Mouse (Mus musculus) thymus, adult 2 months (tissue): ENCODE results near the gene Man1c1. TPM values are rescaled to one million over a fixed set of nuclear protein-coding genes. Genes with fewer than 3 reads are reported as not detected.

Experiments used
- DNase-seq: peaks from one replicate; pipeline ENCODE4 v3.0.0; 2021
- H3K27ac ChIP-seq: fragments of 200-500 bp; 2 replicates; pipeline ENCODE4 v1.5.1; 2012; ENCODE audit warnings: low read length, control low read depth; ENCODE audit not compliant: control insufficient read depth, insufficient read depth
- H3K27me3 ChIP-seq: fragments of 200-500 bp; 2 replicates; pipeline ENCODE4 v1.6.1; 2012; ENCODE audit warnings: mild to moderate bottlenecking, low read length, moderate library complexity, mixed read lengths; ENCODE audit not compliant: control insufficient read depth, insufficient read depth
- H3K36me3 ChIP-seq: fragments of 200-500 bp; 2 replicates; pipeline ENCODE4 v1.6.1; 2012; ENCODE audit warnings: mild to moderate bottlenecking, low read length, moderate library complexity; ENCODE audit not compliant: control insufficient read depth, insufficient read depth
- H3K4me1 ChIP-seq: fragments of 200-500 bp; replicated peaks from 2 replicates; pipeline ENCODE4 v1.6.1; 2012; ENCODE audit warnings: low read length; ENCODE audit not compliant: control insufficient read depth, insufficient read depth
- H3K4me3 ChIP-seq: fragments of 200-500 bp; 2 replicates; pipeline ENCODE4 v1.5.1; 2012; ENCODE audit warnings: mild to moderate bottlenecking, low read length, control low read depth, moderate library complexity; ENCODE audit not compliant: control insufficient read depth, insufficient read depth
- CTCF ChIP-seq: fragments of 200-500 bp; IDR thresholded peaks from 2 replicates; pipeline ENCODE4 v1.5.1; 2012; ENCODE audit warnings: mild to moderate bottlenecking, control low read depth, low read length, moderate library complexity, borderline replicate concordance; ENCODE audit not compliant: control insufficient read depth, poor library complexity, insufficient read depth; ENCODE audit errors: extremely low read depth
- POLR2A ChIP-seq: fragments of 200-500 bp; IDR thresholded peaks from 2 replicates; pipeline ENCODE4 v1.6.1; 2012; ENCODE audit warnings: mild to moderate bottlenecking, low read length, control low read depth, moderate library complexity; ENCODE audit not compliant: control insufficient read depth, poor library complexity, insufficient read depth; ENCODE audit errors: extremely low read depth
- WGBS: fragments of 180-500 bp; shearing (Covaris S2); methylation state at CpG from one replicate; pipeline ENCODE4 v1.1.7; 2018; 5-methylcytosine and 5-hydroxymethylcytosine counted together
- polyA plus RNA-seq: library from polyadenylated mRNA; depleted of rRNA; stranded (reverse); fragments of >200 nt; gene quantifications from 2 replicates; pipeline ENCODE4 v1.2.3, GENCODE M21; 2012

The Man1c1 gene
- polyA plus RNA-seq, 1 experiment = 5.5 TPM

DNA sequence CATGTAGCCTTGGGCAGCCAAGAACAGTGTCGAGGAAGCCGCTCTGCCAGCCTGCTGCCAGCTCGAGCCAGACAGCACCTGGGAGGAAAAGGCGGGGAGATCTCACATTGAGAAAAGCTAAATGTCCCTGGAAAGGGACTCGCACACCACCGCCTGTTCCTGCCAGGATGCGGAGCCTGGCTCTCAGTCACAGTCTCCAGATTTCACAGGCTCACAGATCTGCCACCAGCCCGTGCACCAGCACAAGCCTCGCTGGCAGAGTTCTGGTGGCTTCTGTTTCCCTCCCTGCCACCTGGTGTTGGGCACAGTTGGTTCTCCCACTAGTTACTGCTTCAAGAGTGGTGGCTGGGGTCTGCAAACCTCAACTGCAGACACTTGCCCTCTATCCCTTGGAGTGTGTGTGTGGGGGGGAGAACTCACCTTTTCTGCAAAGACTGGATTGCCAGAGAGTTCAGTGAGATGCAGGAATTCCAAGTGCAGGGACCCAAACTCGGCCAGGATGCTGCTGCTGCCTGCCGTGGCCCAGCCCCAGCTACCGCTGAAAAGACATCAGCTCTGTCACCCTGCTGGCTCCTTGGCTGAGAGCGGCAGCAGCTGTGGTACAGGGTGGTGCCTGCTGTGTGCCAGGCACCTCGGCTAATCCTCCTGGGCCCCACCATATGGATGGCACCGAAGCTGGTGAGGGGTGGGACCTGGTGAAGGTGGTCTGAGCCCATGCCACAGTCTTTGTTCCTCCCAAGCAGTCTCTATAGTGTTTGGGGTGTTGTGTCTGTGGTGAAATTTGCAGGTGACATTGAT is 123.5 kb downstream of the Man1c1 start:
- H3K36me3 ChIP-seq = no peaks in the 10 kb centered on the region
- H3K27ac ChIP-seq = no peak overlapping the region
- TF ChIP-seq CTCF = no peak
- no peak for TF ChIP-seq POLR2A
- no peak for DNase-seq
- WGBS = 83% methylated on average over 15 of the region's 15 CpGs
- H3K27me3 ChIP-seq = no peaks in the 10 kb centered on the region
- no peaks in the 10 kb centered on the region for H3K4me1 ChIP-seq
- H3K4me3 ChIP-seq = no peak overlapping the region

DNA sequence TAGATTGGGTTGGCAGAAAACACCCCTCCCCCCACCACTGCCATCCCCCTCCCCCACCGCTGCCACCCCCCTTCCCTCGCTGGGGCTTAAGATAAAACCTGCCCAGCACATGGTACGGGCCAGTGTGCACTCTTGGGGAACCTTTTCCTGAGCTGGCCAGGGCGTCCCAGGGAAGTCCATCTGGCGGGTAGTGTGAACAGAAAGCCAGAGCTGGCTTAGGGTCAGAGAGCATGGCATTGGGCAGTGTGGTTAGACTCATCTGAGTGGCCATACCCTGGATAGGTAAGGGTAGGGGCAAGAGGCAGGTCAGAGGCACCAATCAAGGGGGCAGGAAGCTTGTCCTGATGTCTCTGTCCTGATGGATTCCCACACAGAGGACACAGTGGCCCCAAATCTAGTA is 124.5 kb downstream of the Man1c1 start:
- DNase-seq = no peak
- Histone ChIP-seq H3K27me3 (no peaks in the 10 kb centered on the region), H3K4me3 (no peak overlapping the region), H3K4me1 (no peaks in the 10 kb centered on the region), H3K27ac (no peak overlapping the region), H3K36me3 (no peaks in the 10 kb centered on the region)
- WGBS = 80% methylated on average over 5 of the region's 5 CpGs
- TF ChIP-seq POLR2A (no peak), CTCF (no peak)

DNA sequence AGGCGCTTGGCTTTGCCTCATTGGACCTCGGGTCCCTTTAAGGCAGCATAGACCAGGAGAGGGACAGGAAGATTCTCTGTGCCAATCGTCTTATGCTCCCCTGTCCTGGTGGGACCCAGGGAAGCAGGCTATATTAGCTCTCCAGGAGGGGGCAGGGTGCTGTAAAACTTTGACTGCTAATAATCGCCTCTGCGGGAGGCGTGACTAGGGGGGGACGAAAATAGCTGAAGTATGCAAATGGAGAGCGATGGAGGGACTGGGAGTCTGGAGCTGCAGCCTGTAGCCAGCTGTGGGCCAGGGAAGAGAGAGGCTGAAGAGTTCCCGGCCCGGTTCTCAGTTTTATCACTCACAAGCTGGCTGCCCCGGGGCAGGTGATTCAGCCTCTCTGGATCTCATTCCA is 124.9 kb downstream of the Man1c1 start:
- Histone ChIP-seq H3K4me3 (no peak overlapping the region), H3K27ac (no peak overlapping the region), H3K4me1 (no peaks in the 10 kb centered on the region), H3K27me3 (no peaks in the 10 kb centered on the region), H3K36me3 (no peaks in the 10 kb centered on the region)
- TF ChIP-seq CTCF = no peak
- no peak for TF ChIP-seq POLR2A
- no peak for DNase-seq
- 83% methylated on average over 11 of the region's 11 CpGs for WGBS

DNA sequence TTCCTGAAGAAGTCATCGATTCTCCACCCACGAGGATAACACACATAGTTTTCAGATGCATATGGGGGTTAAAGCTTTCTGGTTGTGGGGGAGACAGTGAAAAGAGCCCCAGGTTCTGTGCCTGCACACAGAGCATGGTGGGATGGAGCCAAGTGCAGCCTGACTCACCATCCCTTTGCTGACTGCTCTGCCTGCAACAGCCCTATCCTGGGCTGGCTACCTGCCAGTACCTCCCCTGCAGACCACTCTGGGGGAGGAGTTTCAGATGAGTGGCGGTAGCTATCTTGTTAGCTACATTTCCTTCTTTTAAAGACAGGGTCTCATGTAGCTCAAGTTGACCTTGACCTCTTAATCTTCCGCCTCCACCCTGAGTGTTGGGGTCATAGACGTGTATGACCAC is 125.7 kb downstream of the Man1c1 start:
- 78% methylated on average over 5 of the region's 5 CpGs for WGBS
- Histone ChIP-seq H3K27ac (no peak overlapping the region), H3K4me3 (no peak overlapping the region), H3K27me3 (no peaks in the 10 kb centered on the region), H3K36me3 (no peaks in the 10 kb centered on the region), H3K4me1 (no peaks in the 10 kb centered on the region)
- TF ChIP-seq POLR2A = no peak
- no peak for TF ChIP-seq CTCF
- DNase-seq = no peak

DNA sequence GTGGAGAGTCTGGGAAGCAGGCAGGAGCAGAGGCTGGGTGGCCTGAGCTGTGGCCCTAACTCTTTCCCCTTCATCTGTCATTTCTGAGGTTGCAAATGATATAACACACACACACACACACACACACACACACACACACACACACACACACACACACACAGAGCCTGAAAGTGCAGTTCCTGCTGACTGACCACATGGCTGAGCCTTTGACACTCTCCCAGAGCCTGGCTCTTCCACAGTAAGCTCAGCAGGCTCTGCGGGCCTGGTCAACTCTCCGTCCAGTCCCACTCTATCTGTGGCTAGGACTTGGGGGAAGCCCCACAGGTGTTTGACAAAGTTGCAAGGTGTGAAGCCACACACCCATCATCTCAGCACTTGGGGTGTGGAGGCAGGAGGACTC is 126.8 kb downstream of the Man1c1 start:
- WGBS = 94% methylated on average over 2 of the region's 2 CpGs
- no peak for DNase-seq
- no peak overlapping the region for H3K27ac ChIP-seq
- H3K4me3 ChIP-seq = no peak overlapping the region
- TF ChIP-seq POLR2A (no peak), CTCF (no peak)
- H3K27me3 ChIP-seq = no peaks in the 10 kb centered on the region
- H3K36me3 ChIP-seq = no peaks in the 10 kb centered on the region
- H3K4me1 ChIP-seq = no peaks in the 10 kb centered on the region

DNA sequence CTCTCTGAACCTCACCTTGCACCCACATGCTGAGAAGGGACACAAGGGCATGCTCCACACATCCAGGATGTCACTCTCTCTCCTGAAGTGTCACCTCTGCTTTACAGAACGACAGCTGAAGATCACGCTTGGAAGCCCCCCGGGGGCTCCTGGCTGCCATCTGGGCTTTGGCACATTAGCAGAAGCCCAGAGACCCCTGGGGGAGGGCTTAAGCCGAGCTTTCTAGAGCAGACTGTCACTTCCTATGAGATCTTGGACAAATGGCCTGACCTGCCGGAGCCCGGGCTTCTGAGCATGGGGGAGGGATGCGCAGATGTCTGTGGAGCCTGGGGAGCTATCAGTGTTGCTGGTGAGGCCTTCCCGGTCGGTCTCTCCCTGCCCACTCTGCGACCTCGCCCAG is 128.6 kb downstream of the Man1c1 start:
- Histone ChIP-seq H3K27ac (no peak overlapping the region), H3K4me3 (no peak overlapping the region), H3K36me3 (no peaks in the 10 kb centered on the region), H3K27me3 (no peaks in the 10 kb centered on the region), H3K4me1 (no peaks in the 10 kb centered on the region)
- WGBS = 94% methylated on average over 11 of the region's 11 CpGs
- DNase-seq = no peak
- TF ChIP-seq POLR2A = no peak
- no peak for TF ChIP-seq CTCF

DNA sequence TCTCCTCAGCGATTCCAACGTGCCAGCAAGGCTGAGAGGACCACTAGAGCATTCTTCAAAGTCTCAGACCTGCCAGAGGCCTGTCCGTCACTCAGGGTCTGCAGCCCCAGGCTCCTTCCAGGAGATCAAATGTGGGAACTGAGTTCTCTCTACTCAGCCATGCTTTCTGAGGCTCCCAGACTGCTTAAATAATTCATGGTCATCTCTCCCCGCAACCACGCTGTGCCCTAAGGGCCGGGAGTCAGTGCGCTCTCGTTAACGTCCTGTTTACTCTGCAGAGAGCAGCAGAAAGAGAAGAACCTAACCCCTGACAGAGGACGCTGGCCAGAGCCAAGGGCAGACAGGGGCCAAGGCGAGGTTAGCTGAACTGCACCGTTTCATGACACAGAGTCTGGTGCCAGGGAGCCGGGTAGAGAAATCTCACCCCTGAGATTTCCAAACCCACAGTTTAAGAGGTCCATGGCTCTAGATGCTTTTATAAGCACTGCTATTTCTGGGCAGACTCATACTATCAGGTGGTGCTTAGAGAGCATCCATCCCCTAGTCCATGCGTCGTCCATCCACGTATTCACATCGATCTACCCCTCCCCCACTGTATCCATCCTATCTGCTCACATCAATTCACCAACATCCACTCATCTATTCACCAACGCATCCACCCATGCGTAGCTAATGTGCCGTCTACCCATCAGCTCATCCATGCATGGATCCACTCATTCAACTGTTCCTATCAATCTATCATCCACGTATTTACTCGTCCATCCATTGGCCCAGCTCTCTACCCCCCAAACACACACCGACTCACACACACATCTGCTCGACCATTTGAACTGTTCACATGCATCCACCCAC is 131.4 kb downstream of the Man1c1 start:
- no peaks in the 10 kb centered on the region for H3K36me3 ChIP-seq
- H3K4me1 ChIP-seq = no peaks in the 10 kb centered on the region
- WGBS = 94% methylated on average over 24 of the region's 24 CpGs
- H3K27ac ChIP-seq = no peak overlapping the region
- no peak overlapping the region for H3K4me3 ChIP-seq
- no peak for DNase-seq
- H3K27me3 ChIP-seq = no peaks in the 10 kb centered on the region
- TF ChIP-seq CTCF = no peak
